Mouse (Mus musculus) MEL (cell line): ENCODE data around the gene Baiap2l1. TPM values are rescaled to one million over a fixed set of nuclear protein-coding genes. Genes with fewer than 3 reads are reported as not detected.

Experiments used
- DNase-seq: peaks from one replicate; pipeline ENCODE4 v3.0.0; 2011; ENCODE audit warnings: low read depth, low spot score
- H3K27ac ChIP-seq: 2 replicates; pipeline ENCODE4 v1.5.1; 2012; ENCODE audit warnings: low read depth, mild to moderate bottlenecking, control low read depth, low read length, moderate library complexity; ENCODE audit not compliant: control insufficient read depth
- H3K27me3 ChIP-seq, 2 experiments: fragments of 150-350 bp in 1 of 2; sonication (generic) in 1 of 2; 2 replicates each; pipeline ENCODE4 v1.6.1; 2012; ENCODE audit warnings: low read length in 2 of 2, mild to moderate bottlenecking in 2 of 2, improper control_type of control experiment in 1 of 2, moderate library complexity in 1 of 2; ENCODE audit not compliant: insufficient read depth in 2 of 2, control insufficient read depth in 1 of 2
- H3K36me3 ChIP-seq, 2 experiments: 2 replicates each; pipeline ENCODE4 v1.6.1; 2012 to 2014; ENCODE audit warnings: low read length in 2 of 2, improper control_type of control experiment in 1 of 2, inconsistent platforms in 1 of 2, mild to moderate bottlenecking in 1 of 2; ENCODE audit not compliant: insufficient read depth in 2 of 2, control insufficient read depth in 1 of 2
- H3K4me1 ChIP-seq, 2 experiments: fragments of 150-350 bp in 1 of 2; sonication (generic) in 1 of 2; 2 replicates each; pipeline ENCODE4 v1.6.1; 2012; ENCODE audit warnings: low read length in 2 of 2, improper control_type of control experiment in 1 of 2, mild to moderate bottlenecking in 1 of 2; ENCODE audit not compliant: insufficient read depth in 2 of 2, control insufficient read depth in 1 of 2
- H3K4me3 ChIP-seq, 2 experiments: fragments of 150-350 bp in 1 of 2; sonication (generic) in 1 of 2; 2 replicates each; pipeline ENCODE4 v1.5.1; 2012; ENCODE audit warnings: low read depth in 2 of 2, low read length in 2 of 2, mild to moderate bottlenecking in 2 of 2, moderate library complexity in 2 of 2, control low read depth in 1 of 2, improper control_type of control experiment in 1 of 2; ENCODE audit not compliant: control insufficient read depth in 1 of 2, insufficient read depth in 1 of 2
- H3K79me2 ChIP-seq: 2 replicates; pipeline ENCODE4 v1.6.1; 2012; ENCODE audit warnings: mild to moderate bottlenecking, low read length, moderate library complexity; ENCODE audit not compliant: control insufficient read depth, poor library complexity, insufficient read depth
- H3K9ac ChIP-seq: 2 replicates; pipeline ENCODE4 v1.6.1; 2012; ENCODE audit warnings: low read depth, mild to moderate bottlenecking, control low read depth, low read length, moderate library complexity; ENCODE audit not compliant: control insufficient read depth, poor library complexity, severe bottlenecking
- H3K9me3 ChIP-seq: fragments of 150-350 bp; sonication (generic); replicated peaks from 2 replicates; pipeline ENCODE4 v1.6.1; 2012; ENCODE audit warnings: mild to moderate bottlenecking, low read length, improper control_type of control experiment, moderate library complexity; ENCODE audit not compliant: insufficient read depth
- BHLHE40 ChIP-seq: IDR thresholded peaks from 2 replicates; pipeline ENCODE4 v1.6.1; 2012; ENCODE audit warnings: low read depth, mild to moderate bottlenecking, inconsistent platforms, low read length, improper control_type of control experiment, borderline replicate concordance
- CHD1 ChIP-seq: IDR thresholded peaks from 2 replicates; pipeline ENCODE4 v1.6.1; 2012; ENCODE audit warnings: low read depth, mild to moderate bottlenecking, inconsistent platforms, low read length, improper control_type of control experiment
- CHD2 ChIP-seq: IDR thresholded peaks from 2 replicates; pipeline ENCODE4 v1.6.1; 2011; ENCODE audit warnings: low read length, improper control_type of control experiment
- EP300 ChIP-seq, 2 experiments: IDR thresholded peaks; 2 replicates each; pipeline ENCODE4 v1.6.1; 2011; ENCODE audit warnings: improper control_type of control experiment in 2 of 2, low read length in 2 of 2, low read depth in 1 of 2, mild to moderate bottlenecking in 1 of 2
- GATA1 ChIP-seq: IDR thresholded peaks from 2 replicates; pipeline ENCODE4 v1.6.1; 2011; ENCODE audit warnings: low read depth, low read length, improper control_type of control experiment
- JUND ChIP-seq: IDR thresholded peaks from 2 replicates; pipeline ENCODE4 v1.6.1; 2011; ENCODE audit warnings: low read depth, mild to moderate bottlenecking, improper control_type of control experiment, low read length
- MAFK ChIP-seq: IDR thresholded peaks from 2 replicates; pipeline ENCODE4 v1.6.1; 2011; ENCODE audit warnings: low read depth, mild to moderate bottlenecking, low read length, improper control_type of control experiment, borderline replicate concordance
- MAX ChIP-seq: IDR thresholded peaks from 2 replicates; pipeline ENCODE4 v1.6.1; 2011; ENCODE audit warnings: low read length, improper control_type of control experiment
- MAZ ChIP-seq: IDR thresholded peaks from 2 replicates; pipeline ENCODE4 v1.6.1; 2012; ENCODE audit warnings: low read depth, mild to moderate bottlenecking, inconsistent platforms, low read length, improper control_type of control experiment
- MEF2A ChIP-seq: IDR thresholded peaks from 2 replicates; pipeline ENCODE4 v1.6.1; 2014; ENCODE audit warnings: low read depth, mild to moderate bottlenecking, inconsistent platforms, low read length, improper control_type of control experiment; ENCODE audit not compliant: poor library complexity, insufficient replicate concordance, severe bottlenecking; ENCODE audit errors: extremely low read depth
- MXI1 ChIP-seq: IDR thresholded peaks from 2 replicates; pipeline ENCODE4 v1.6.1; 2011; ENCODE audit warnings: mild to moderate bottlenecking, low read depth, low read length, improper control_type of control experiment
- MYB ChIP-seq: IDR thresholded peaks from 2 replicates; pipeline ENCODE4 v1.6.1; 2011; ENCODE audit warnings: mild to moderate bottlenecking, low read depth, low read length, improper control_type of control experiment
- MYC ChIP-seq: IDR thresholded peaks from 2 replicates; pipeline ENCODE4 v1.6.1; 2011; ENCODE audit warnings: low read depth, mild to moderate bottlenecking, low read length, improper control_type of control experiment, moderate library complexity
- POLR2A ChIP-seq, 2 experiments: IDR thresholded peaks; 2 replicates each; pipeline ENCODE4 v1.6.1; 2011 to 2012; ENCODE audit warnings: low read length in 2 of 2, mild to moderate bottlenecking in 2 of 2, control low read depth in 1 of 2, improper control_type of control experiment in 1 of 2, low read depth in 1 of 2, moderate library complexity in 1 of 2; ENCODE audit not compliant: control insufficient read depth in 1 of 2, insufficient read depth in 1 of 2, poor library complexity in 1 of 2
- RAD21 ChIP-seq: IDR thresholded peaks from 2 replicates; pipeline ENCODE4 v1.6.1; 2011; ENCODE audit warnings: mild to moderate bottlenecking, low read depth, low read length, improper control_type of control experiment
- RCOR1 ChIP-seq: IDR thresholded peaks from 2 replicates; pipeline ENCODE4 v1.6.1; 2012; ENCODE audit warnings: low read depth, mild to moderate bottlenecking, inconsistent platforms, low read length, improper control_type of control experiment
- TBP ChIP-seq: IDR thresholded peaks from 2 replicates; pipeline ENCODE4 v1.8.0; 2011; ENCODE audit warnings: low read depth, low read length, improper control_type of control experiment
- TCF12 ChIP-seq: IDR thresholded peaks from 2 replicates; pipeline ENCODE4 v1.6.1; 2014; ENCODE audit warnings: low read depth, mild to moderate bottlenecking, inconsistent platforms, low read length, improper control_type of control experiment, moderate library complexity
- UBTF ChIP-seq: IDR thresholded peaks from 2 replicates; pipeline ENCODE4 v1.6.1; 2012; ENCODE audit warnings: low read depth, mild to moderate bottlenecking, inconsistent platforms, low read length, improper control_type of control experiment, moderate library complexity, borderline replicate concordance; ENCODE audit not compliant: insufficient read depth
- USF1 ChIP-seq: IDR thresholded peaks from 2 replicates; pipeline ENCODE4 v1.6.1; 2014; ENCODE audit warnings: low read depth, mild to moderate bottlenecking, inconsistent platforms, low read length, improper control_type of control experiment, moderate library complexity
- USF2 ChIP-seq, 2 experiments: IDR thresholded peaks; 2 replicates each; pipeline ENCODE4 v1.6.1; 2011 to 2012; ENCODE audit warnings: improper control_type of control experiment in 2 of 2, low read length in 2 of 2, borderline replicate concordance in 1 of 2, inconsistent platforms in 1 of 2, low read depth in 1 of 2, mild to moderate bottlenecking in 1 of 2; ENCODE audit not compliant: insufficient read depth in 1 of 2
- ZC3H11A ChIP-seq: IDR thresholded peaks from 2 replicates; pipeline ENCODE4 v1.6.1; 2012; ENCODE audit warnings: low read depth, mild to moderate bottlenecking, inconsistent platforms, low read length, improper control_type of control experiment
- ZMIZ1 ChIP-seq: IDR thresholded peaks from 2 replicates; pipeline ENCODE4 v1.6.1; 2012; ENCODE audit warnings: low read depth, mild to moderate bottlenecking, inconsistent platforms, low read length, improper control_type of control experiment, moderate library complexity
- polyA plus RNA-seq, 2 experiments: library from polyadenylated mRNA; stranded (reverse) in 1 of 2; unstranded in 1 of 2; fragments of >175 nt in 1 of 2; fragments of >200 nt in 1 of 2; gene quantifications; 2 replicates each; pipeline versions ENCODE4 v1.2.1 to v1.2.4; 2012; ENCODE audit warnings: low replicate concordance in 2 of 2, low read depth in 1 of 2; ENCODE audit not compliant: insufficient read length in 2 of 2, insufficient read depth in 1 of 2, missing spikeins in 1 of 2
- total RNA-seq: library from RNA; depleted of rRNA; stranded (reverse); fragments of 300-350 nt; gene quantifications from 2 replicates; pipeline ENCODE4 v1.2.3, GENCODE M21; 2012

The Baiap2l1 gene
- total and polyA plus RNA-seq, 3 experiments = 0.06 TPM; not detected in 2

- no peak for TF ChIP-seq MAX
- no peak for TF ChIP-seq MAZ
- TF ChIP-seq MAFK = no peak
- no peak for TF ChIP-seq RAD21
- TF ChIP-seq MYC = no peak
- TF ChIP-seq POLR2A (IDR thresholded peaks at IDR 0.05; ENCODE audit: control insufficient read depth in 1 of 2, insufficient read depth in 1 of 2, low read depth in 1 of 2, low read length in 2 of 2, poor library complexity in 1 of 2) = no peak
- no peak for TF ChIP-seq CHD2
- TF ChIP-seq, all 39 proteins: peak for 0
- Histone ChIP-seq H3K79me2 (no peaks in the 10 kb centered on the region), H3K4me3 (no peak overlapping the region), H3K9ac (no peak overlapping the region), H3K9me3 (no peaks in the 10 kb centered on the region), H3K27me3 (no peaks in the 10 kb centered on the region), H3K27ac (no peak overlapping the region), H3K36me3 (peaks cover 0 to 15% of the 10 kb centered on the region in 2 experiments; a peak in 2 of 4 replicates), H3K4me1 (peaks cover 0 to 21% of the 10 kb centered on the region in 2 experiments; a peak in 3 of 4 replicates)
- DNase-seq = no peak
Measured at GRCm38 (mm10) chr5:144271118-144271517, 86.8 kb downstream of the Baiap2l1 start.

- Histone ChIP-seq H3K4me3 (no peak overlapping the region), H3K27me3 (no peaks in the 10 kb centered on the region), H3K9me3 (no peaks in the 10 kb centered on the region), H3K27ac (peak overlapping the region; percentile 43; the same call in 1 of the 2 replicates), H3K79me2 (no peaks in the 10 kb centered on the region)
- peak; percentile 28; the same call in 1 of the 2 replicates for TF ChIP-seq RCOR1
- TF ChIP-seq GATA1 = peak; percentile 20; the same call in 1 of the 2 replicates
- TF ChIP-seq EP300 (IDR thresholded peaks at IDR 0.05; ENCODE audit: low read depth in 1 of 2, low read length in 2 of 2) = peak in 1 of 2 experiments; percentile 70; a peak in 2 of 4 replicates
- peak; percentile 81; the same call in 1 of the 2 replicates for TF ChIP-seq TCF12
- no peak for TF ChIP-seq MEF2A
- TF ChIP-seq, all 39 proteins: peak for 4
- Histone ChIP-seq H3K4me1 (peaks cover 0 to 21% of the 10 kb centered on the region in 2 experiments; a peak in 3 of 4 replicates), H3K36me3 (peaks cover 0 to 15% of the 10 kb centered on the region in 2 experiments; a peak in 2 of 4 replicates), H3K9ac (peak overlapping the region; percentile 14; the same call in 1 of the 2 replicates)
- DNase-seq = peak; percentile 49
Measured at GRCm38 (mm10) chr5:144270420-144270819, 87.5 kb downstream of the Baiap2l1 start.

- Histone ChIP-seq H3K4me3 (no peak overlapping the region), H3K27me3 (no peaks in the 10 kb centered on the region), H3K27ac (peak overlapping the region; percentile 43; the same call in 1 of the 2 replicates), H3K9ac (peak overlapping the region; percentile 14; the same call in 1 of the 2 replicates), H3K9me3 (no peaks in the 10 kb centered on the region), H3K36me3 (peaks cover 0 to 15% of the 10 kb centered on the region in 2 experiments; a peak in 2 of 4 replicates), H3K79me2 (no peaks in the 10 kb centered on the region), H3K4me1 (peaks cover 0 to 21% of the 10 kb centered on the region in 2 experiments; a peak in 3 of 4 replicates)
- TF ChIP-seq JUND = no peak
- no peak for TF ChIP-seq MXI1
- no peak for TF ChIP-seq CHD1
- TF ChIP-seq USF1 = no peak
- no peak for TF ChIP-seq USF2 (IDR thresholded peaks at IDR 0.05; ENCODE audit: borderline replicate concordance in 1 of 2, insufficient read depth in 1 of 2, low read depth in 1 of 2, low read length in 2 of 2)
- no peak for TF ChIP-seq ZMIZ1
- no peak for TF ChIP-seq UBTF
- TF ChIP-seq ZC3H11A = no peak
- TF ChIP-seq POLR2A (IDR thresholded peaks at IDR 0.05; ENCODE audit: control insufficient read depth in 1 of 2, insufficient read depth in 1 of 2, low read depth in 1 of 2, low read length in 2 of 2, poor library complexity in 1 of 2) = no peak
- no peak for TF ChIP-seq MAZ
- no peak for TF ChIP-seq RAD21
- no peak for TF ChIP-seq CHD2
- no peak for TF ChIP-seq EP300 (IDR thresholded peaks at IDR 0.05; ENCODE audit: low read depth in 1 of 2, low read length in 2 of 2)
- no peak for TF ChIP-seq TBP
- TF ChIP-seq MYC = no peak
- TF ChIP-seq GATA1 = no peak
- TF ChIP-seq TCF12 = no peak
- TF ChIP-seq BHLHE40 = no peak
- TF ChIP-seq MYB = no peak
- DNase-seq = no peak
Measured at GRCm38 (mm10) chr5:144269926-144270325, 88.0 kb downstream of the Baiap2l1 start.
